Mouse (Mus musculus) liver, embryonic 15.5 days (tissue): Measurements from ENCODE around the gene Vps25. TPM values are rescaled to one million over a fixed set of nuclear protein-coding genes. Genes with fewer than 3 reads are reported as not detected.

ENCODE experiments used
- ATAC-seq: fragments of 200-750 bp; cut with Nextera tagmentation; 2 replicates; pipeline ENCODE4 v1.8.0; 2017; ENCODE audit warnings: moderate number of reproducible peaks, mild to moderate bottlenecking, moderate library complexity; ENCODE audit not compliant: insufficient read depth
- H3K27ac ChIP-seq: fragments of 300-500 bp; sonication (generic); replicated peaks from 2 replicates; pipeline ENCODE4 v1.5.1; 2015; ENCODE audit warnings: mild to moderate bottlenecking, inconsistent platforms
- H3K27me3 ChIP-seq: fragments of 300-500 bp; sonication (generic); 2 replicates; pipeline ENCODE4 v1.6.1; 2015; ENCODE audit warnings: mild to moderate bottlenecking, inconsistent platforms
- H3K36me3 ChIP-seq: fragments of 300-500 bp; sonication (generic); replicated peaks from 2 replicates; pipeline ENCODE4 v1.6.1; 2015; ENCODE audit warnings: moderate library complexity, mild to moderate bottlenecking, inconsistent platforms
- H3K4me1 ChIP-seq: fragments of 300-500 bp; sonication (generic); replicated peaks from 2 replicates; pipeline ENCODE4 v1.6.1; 2015; ENCODE audit warnings: inconsistent platforms
- H3K4me2 ChIP-seq: fragments of 300-500 bp; sonication (generic); 2 replicates; pipeline ENCODE4 v1.6.1; 2015; ENCODE audit warnings: moderate library complexity, mild to moderate bottlenecking, inconsistent platforms
- H3K4me3 ChIP-seq: fragments of 300-500 bp; sonication (generic); replicated peaks from 2 replicates; pipeline ENCODE4 v1.5.1; 2015; ENCODE audit warnings: mild to moderate bottlenecking, inconsistent platforms
- H3K9ac ChIP-seq: fragments of 300-500 bp; sonication (generic); 2 replicates; pipeline ENCODE4 v1.6.1; 2015; ENCODE audit warnings: moderate library complexity, mild to moderate bottlenecking, inconsistent platforms
- H3K9me3 ChIP-seq: fragments of 300-500 bp; sonication (generic); replicated peaks from 2 replicates; pipeline ENCODE4 v1.6.1; 2016; ENCODE audit warnings: inconsistent platforms
- WGBS: fragments of 180-500 bp; shearing (Covaris S2); methylation state at CpG from one replicate; pipeline ENCODE4 v1.1.7; 2015; ENCODE audit warnings: mixed read lengths; ENCODE audit not compliant: insufficient replicate concordance; 5-methylcytosine and 5-hydroxymethylcytosine counted together
- polyA plus RNA-seq: library from polyadenylated mRNA; unstranded; fragments of >200 nt; fragmentation: Nextera tagmentation; extraction: Ambion mirVana; gene quantifications from 2 replicates; pipeline ENCODE4 v1.2.1, GENCODE M21; 2015

Vps25 gene
- polyA plus RNA-seq, 1 experiment from 2014 or later: 77.2 TPM

- 2% methylated on average over 62 of the region's 63 CpGs for WGBS
- Histone ChIP-seq H3K4me1 (peaks cover 32% of the 10 kb centered on the region), H3K9ac (peak within 1 kb of the TSS; percentile 32; the same call in 1 of the 2 replicates), H3K27me3 (peaks cover 76% of the 10 kb centered on the region), H3K4me2 (peak within 1 kb of the TSS; percentile 74), H3K9me3 (no peaks in the 10 kb centered on the region), H3K36me3 (no peaks in the 10 kb centered on the region), H3K27ac (no peak within 1 kb of the TSS), H3K4me3 (peak within 1 kb of the TSS; percentile 51)
- ATAC-seq: peak; percentile 25
These were observed 7.4 kb upstream of the Vps25 start, which contains the start of gene Ramp2 for GRCm38 (mm10) chr11:101245855-101246701. Ramp2 (plus strand) TSS chr11:101246028.

DNA sequence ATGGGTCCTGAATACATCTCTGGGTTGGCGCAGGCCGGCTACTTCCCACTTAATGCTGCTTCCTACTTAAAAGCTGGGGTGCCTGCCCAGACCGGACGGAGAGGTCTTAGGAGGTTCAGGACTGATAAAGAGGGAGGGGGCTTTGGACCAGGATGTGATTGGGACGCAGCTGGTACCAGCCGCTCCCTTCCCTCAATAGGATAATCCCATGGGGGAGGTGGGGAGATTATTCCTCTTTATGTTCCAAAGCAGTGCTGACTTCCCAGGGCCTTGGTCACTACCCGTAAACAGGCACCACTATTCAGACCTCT is 6.8 kb upstream of the Vps25 start:
- H3K9ac ChIP-seq: peak overlapping the region; percentile 32; the same call in 1 of the 2 replicates
- 13% methylated on average over 7 of the region's 7 CpGs for WGBS
- no peaks in the 10 kb centered on the region for H3K36me3 ChIP-seq
- H3K4me1 ChIP-seq: peaks cover 32% of the 10 kb centered on the region
- no peaks in the 10 kb centered on the region for H3K9me3 ChIP-seq
- ATAC-seq: 0 out of 2 replicates have a peak, but pooled peaks have one; percentile 16
- no peak overlapping the region for H3K27ac ChIP-seq
- H3K27me3 ChIP-seq: peaks cover 79% of the 10 kb centered on the region
- peak overlapping the region; percentile 74 for H3K4me2 ChIP-seq
- H3K4me3 ChIP-seq: peak overlapping the region; percentile 51

- Histone ChIP-seq H3K9ac (no peak overlapping the region), H3K4me2 (peak overlapping the region; percentile 74; the same call in 1 of the 2 replicates)
- WGBS: 69% methylated on average over 6 of the region's 6 CpGs
These were observed 5.9 kb upstream of the Vps25 start for GRCm38 (mm10) chr11:101247521-101248030.

DNA sequence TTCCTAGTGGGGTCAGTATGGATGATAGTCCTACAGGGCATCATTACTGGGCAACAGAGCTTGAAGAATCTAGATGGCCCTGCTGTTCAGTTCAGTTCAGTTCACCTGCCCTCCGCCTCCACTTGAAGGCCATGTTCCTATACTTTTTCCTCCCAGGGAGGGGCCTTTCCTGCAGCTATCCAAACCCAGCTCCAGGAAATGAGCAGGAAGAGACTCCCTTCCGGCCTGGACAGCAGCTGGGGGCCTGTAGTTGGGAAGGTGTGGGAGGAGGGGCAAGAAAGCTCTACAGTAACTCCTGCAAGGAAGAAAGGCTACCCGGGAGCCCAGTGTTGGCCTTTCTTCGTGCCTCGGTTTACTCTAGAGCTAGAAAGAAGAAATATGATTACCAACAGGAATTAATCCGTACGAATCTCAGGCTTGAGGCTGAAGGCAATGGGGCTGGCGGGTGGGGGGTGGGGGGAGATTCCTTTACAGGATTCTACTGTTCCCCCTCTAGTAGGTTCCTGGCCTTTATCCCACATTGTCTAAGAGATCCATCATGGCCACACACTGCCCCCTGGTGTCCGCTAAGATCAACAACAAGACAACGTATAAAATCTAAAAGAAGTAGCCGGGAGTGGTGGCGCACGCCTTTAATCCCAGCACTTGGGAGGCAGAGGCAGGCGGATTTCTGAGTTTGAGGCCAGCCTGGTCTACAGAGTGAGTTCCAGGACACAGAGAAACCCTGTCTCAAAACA is 5.1 kb upstream of the Vps25 start:
- H3K4me3 ChIP-seq: no peak overlapping the region
- H3K27ac ChIP-seq: no peak overlapping the region
- no peaks in the 10 kb centered on the region for H3K36me3 ChIP-seq
- no peak for ATAC-seq
- no peaks in the 10 kb centered on the region for H3K9me3 ChIP-seq
- H3K4me1 ChIP-seq: peaks cover 44% of the 10 kb centered on the region
- no peak overlapping the region for H3K4me2 ChIP-seq
- H3K9ac ChIP-seq: no peak overlapping the region
- peaks cover 61% of the 10 kb centered on the region for H3K27me3 ChIP-seq
- WGBS: 26% methylated on average over 14 of the region's 14 CpGs

More at GRCm38 (mm10) chr11:101247521-101248030, 5.9 kb upstream of the Vps25 start:
- no peaks in the 10 kb centered on the region for H3K36me3 ChIP-seq
- H3K4me1 ChIP-seq: peaks cover 37% of the 10 kb centered on the region
- no peak overlapping the region for H3K4me3 ChIP-seq
- no peak overlapping the region for H3K27ac ChIP-seq
- H3K27me3 ChIP-seq: peaks cover 70% of the 10 kb centered on the region
- ATAC-seq: no peak
- no peaks in the 10 kb centered on the region for H3K9me3 ChIP-seq

DNA sequence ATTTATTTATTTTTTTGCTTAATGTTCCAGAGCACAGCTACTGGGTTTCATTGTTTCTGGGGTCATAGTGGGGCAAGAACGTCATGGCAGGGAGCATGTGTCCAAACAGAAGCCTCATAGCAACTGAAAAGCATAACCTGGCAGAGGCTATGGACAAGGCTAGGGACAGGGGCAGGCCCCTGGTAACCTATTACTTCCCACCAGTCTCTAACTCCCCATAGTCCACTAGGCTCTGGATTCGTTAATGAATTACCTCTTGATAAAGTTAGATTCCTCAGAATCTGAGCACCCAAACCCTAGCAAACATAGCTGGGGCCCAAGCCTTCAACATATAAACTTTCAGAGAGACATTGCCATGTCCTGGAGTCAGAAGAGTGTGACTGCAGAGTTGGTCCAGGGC is 2.5 kb upstream of the Vps25 start:
- no peak for ATAC-seq
- Histone ChIP-seq H3K9me3 (no peaks in the 10 kb centered on the region), H3K27ac (no peak overlapping the region), H3K4me3 (no peak overlapping the region), H3K9ac (no peak overlapping the region), H3K4me2 (no peak overlapping the region), H3K27me3 (peaks cover 35% of the 10 kb centered on the region), H3K36me3 (peaks cover 4% of the 10 kb centered on the region), H3K4me1 (peaks cover 48% of the 10 kb centered on the region)
- WGBS: 65% methylated on average over 2 of the region's 2 CpGs

GRCm38 (mm10) chr11:101252941-101253340 is 566 bp upstream of the Vps25 start:
- Histone ChIP-seq H3K4me1 (peaks cover 54% of the 10 kb centered on the region), H3K36me3 (peaks cover 17% of the 10 kb centered on the region), H3K4me2 (peak overlapping the region; percentile 84), H3K27ac (peak overlapping the region; percentile 90), H3K27me3 (peaks cover 16% of the 10 kb centered on the region), H3K9ac (peak overlapping the region; percentile 92), H3K9me3 (no peaks in the 10 kb centered on the region), H3K4me3 (peak overlapping the region; percentile 88)
- 9% methylated on average over 7 of the region's 7 CpGs for WGBS
- ATAC-seq: 0 out of 2 replicates have a peak, but pooled peaks have one; percentile 16

DNA sequence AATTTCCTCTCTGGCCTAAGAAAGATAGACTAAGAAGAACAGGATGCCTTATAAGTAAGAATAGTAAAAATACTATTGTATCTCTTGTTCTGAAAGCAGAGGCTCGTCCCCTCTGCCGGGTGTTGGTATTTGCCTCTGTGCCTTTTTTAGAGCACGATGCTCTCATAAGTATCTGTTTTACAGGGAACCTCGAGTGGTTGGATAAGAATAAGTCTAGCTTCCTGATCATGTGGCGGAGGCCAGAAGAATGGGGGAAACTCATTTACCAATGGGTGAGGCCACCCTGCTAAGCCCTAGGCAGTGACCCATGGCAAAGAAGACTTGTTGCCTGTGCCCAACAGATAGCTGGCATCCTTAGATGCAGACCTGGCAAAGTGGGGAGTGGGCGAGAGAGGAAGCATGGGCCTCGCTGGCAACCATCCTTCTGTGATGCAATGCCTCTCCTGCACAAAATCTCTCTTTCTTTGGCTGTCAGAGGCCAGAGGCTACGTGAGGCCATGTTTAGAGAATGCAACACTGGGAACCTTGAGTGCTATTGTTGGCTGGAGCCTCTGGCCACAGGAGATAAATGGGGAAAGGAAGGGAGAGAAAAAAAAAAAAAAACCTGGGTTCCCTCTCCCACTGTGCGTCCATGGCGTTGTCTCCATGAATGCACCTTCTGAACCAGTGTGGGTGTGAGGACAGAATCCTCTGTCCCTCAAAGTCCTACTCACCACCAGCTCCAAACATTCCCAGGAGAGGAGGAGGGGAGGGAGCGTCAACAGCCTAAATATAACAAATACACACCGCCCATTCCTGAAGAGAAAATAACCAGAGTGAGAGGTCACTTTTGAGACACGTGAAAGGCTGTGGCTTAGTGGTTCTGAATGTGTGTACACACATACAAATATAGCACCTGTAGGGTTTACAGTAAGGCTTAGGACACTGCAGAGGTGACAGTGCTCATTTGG is 2.6 kb downstream of the Vps25 start:
- H3K9ac ChIP-seq: no peak overlapping the region
- peak overlapping the region; percentile 19; the same call in 1 of the 2 replicates for H3K27ac ChIP-seq
- peaks cover 74% of the 10 kb centered on the region for H3K4me1 ChIP-seq
- ATAC-seq: no peak
- H3K27me3 ChIP-seq: peaks cover 9% of the 10 kb centered on the region
- no peak overlapping the region for H3K4me3 ChIP-seq
- WGBS: 78% methylated on average over 13 of the region's 13 CpGs
- no peak overlapping the region for H3K4me2 ChIP-seq
- no peaks in the 10 kb centered on the region for H3K9me3 ChIP-seq
- peaks cover 24% of the 10 kb centered on the region for H3K36me3 ChIP-seq

- Histone ChIP-seq H3K4me2 (peak overlapping the region; percentile 97), H3K9me3 (no peaks in the 10 kb centered on the region), H3K36me3 (peaks cover 24% of the 10 kb centered on the region), H3K4me3 (peak overlapping the region; percentile 74), H3K27ac (peak overlapping the region; percentile 96), H3K4me1 (peaks cover 82% of the 10 kb centered on the region), H3K27me3 (peaks cover 37% of the 10 kb centered on the region), H3K9ac (peak overlapping the region; percentile 86)
- no peak for ATAC-seq
- 21% methylated on average over 6 of the region's 6 CpGs for WGBS
These were observed 5.8 kb downstream of the Vps25 start for GRCm38 (mm10) chr11:101259261-101259712.

GRCm38 (mm10) chr11:101259948-101260825 is 6.7 kb downstream of the Vps25 start, which contains the start of gene Wnk4:
Wnk4 (plus strand) TSS chr11:101260567.
- H3K27me3 ChIP-seq: peaks cover 45% of the 10 kb centered on the region
- peak within 1 kb of the TSS; percentile 74 for H3K4me3 ChIP-seq
- 0% methylated on average over 43 of the region's 43 CpGs for WGBS
- peaks cover 24% of the 10 kb centered on the region for H3K36me3 ChIP-seq
- H3K27ac ChIP-seq: peak within 1 kb of the TSS; percentile 96
- peak within 1 kb of the TSS; percentile 86 for H3K9ac ChIP-seq
- H3K4me2 ChIP-seq: peak within 1 kb of the TSS; percentile 97
- peaks cover 82% of the 10 kb centered on the region for H3K4me1 ChIP-seq
- no peaks in the 10 kb centered on the region for H3K9me3 ChIP-seq
- peak; percentile 93 for ATAC-seq
